Mouse (Mus musculus) CH12F3 (cell line): ENCODE data around the gene Lrrc40.
"Not testable (repeated sequence)": the region's sequence is repeated elsewhere in the genome, so short reads cannot be mapped to it uniquely, and the experiment has no call there.

Experiments
- in situ Hi-C: fragments of 300-500 bp; cut with MboI; formaldehyde crosslinking; loops from 2 replicates; pipeline ENCODE4 v1.14.3; 2020; ENCODE audit warnings: low sequenced_read_pairs

The Lrrc40 gene

GRCm38 (mm10) chr3:158077828-158078227, 41.4 kb downstream of the Lrrc40 start:
- in situ Hi-C loops = no loop called here

- in situ Hi-C loops = no loop called here
Measured at GRCm38 (mm10) chr3:158091601-158092000, 55.1 kb downstream of the Lrrc40 start.

- in situ Hi-C loops = no loop called here
Measured at GRCm38 (mm10) chr3:158093919-158094318, 57.5 kb downstream of the Lrrc40 start.

- in situ Hi-C loops = not testable (repeated sequence)
Measured at GRCm38 (mm10) chr3:158102043-158102442, 65.6 kb downstream of the Lrrc40 start.

GRCm38 (mm10) chr3:158102530-158102929, 66.1 kb downstream of the Lrrc40 start:
- in situ Hi-C loops = not testable (repeated sequence)

GRCm38 (mm10) chr3:158103467-158103866, 67.0 kb downstream of the Lrrc40 start:
- in situ Hi-C loops = no loop called here

GRCm38 (mm10) chr3:158105260-158105659, 68.8 kb downstream of the Lrrc40 start:
- in situ Hi-C loops = no loop called here
